Mouse (Mus musculus): Measurements from ENCODE around the gene Atp6v0c. TPM values are rescaled to one million over a fixed set of nuclear protein-coding genes. Genes with fewer than 3 reads are reported as not detected.

Gene Atp6v0c
- total and polyA plus RNA-seq, 2 experiments from 2014 or later, result 489 to 2,006 TPM

- Histone ChIP-seq H3K4me3 (ENCODE audit: low read depth, low read length) (no peak overlapping the region), H3K9ac (no peak overlapping the region), H3K27me3 (ENCODE audit: insufficient read depth, low read length) (no peaks in the 10 kb centered on the region), H3K36me3 (ENCODE audit: insufficient read depth) (no peaks in the 10 kb centered on the region), H3K4me2 (ENCODE audit: low read depth) (no peak overlapping the region), H3K27ac (ENCODE audit: low read depth, low read length) (no peak overlapping the region), H3K9me3 (ENCODE audit: low read length) (no peaks in the 10 kb centered on the region), H3K4me1 (ENCODE audit: insufficient read depth) (peaks cover 4% of the 10 kb centered on the region; the same call in 1 of the 2 replicates)
- TF ChIP-seq CTCF (IDR thresholded peaks at IDR 0.05; ENCODE audit: low read depth), result no peak
- 91% methylated on average over 7 of the region's 7 CpGs for WGBS
- ATAC-seq (no peak), DNase-seq (no peak)
Measured at GRCm38 (mm10) chr17:24149421-24149820, 20.1 kb downstream of the Atp6v0c start.

DNA sequence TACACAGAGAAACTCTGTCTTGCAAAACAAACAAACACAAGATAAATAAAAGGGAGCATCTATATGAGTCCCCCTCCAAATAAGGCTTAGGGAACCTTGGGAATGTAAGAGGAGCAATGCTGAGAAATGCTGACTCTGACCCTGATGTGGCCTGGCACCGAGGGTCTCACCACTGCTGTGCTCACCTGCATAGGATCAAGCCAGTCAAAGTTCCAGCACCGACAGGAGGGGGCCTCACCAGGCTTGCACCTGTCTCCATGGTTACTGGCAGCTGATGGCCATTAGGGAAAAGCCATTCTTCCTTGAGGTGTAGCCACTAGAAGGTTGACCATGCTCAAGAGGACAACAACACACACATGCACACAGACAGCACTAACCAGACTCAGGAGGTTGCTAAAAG lies 26.6 kb downstream of the Atp6v0c start:
- Histone ChIP-seq H3K27me3 (ENCODE audit: insufficient read depth, low read length) (no peaks in the 10 kb centered on the region), H3K4me3 (ENCODE audit: low read depth, low read length) (no peak overlapping the region), H3K27ac (ENCODE audit: low read depth, low read length) (no peak overlapping the region), H3K9me3 (ENCODE audit: low read length) (no peaks in the 10 kb centered on the region), H3K9ac (no peak overlapping the region), H3K36me3 (ENCODE audit: insufficient read depth) (no peaks in the 10 kb centered on the region), H3K4me1 (ENCODE audit: insufficient read depth) (peaks cover 19% of the 10 kb centered on the region), H3K4me2 (ENCODE audit: low read depth) (0 out of 2 replicates have a peak overlapping the region, but pooled peaks have one; percentile 60)
- 53% methylated on average over 2 of the region's 2 CpGs for WGBS
- TF ChIP-seq CTCF (IDR thresholded peaks at IDR 0.05; ENCODE audit: low read depth), result no peak
- no peak for DNase-seq
- no peak for ATAC-seq

GRCm38 (mm10) chr17:24141425-24141920 lies 28.0 kb downstream of the Atp6v0c start:
- Histone ChIP-seq H3K27ac (ENCODE audit: low read depth, low read length) (peak overlapping the region; percentile 87), H3K4me3 (ENCODE audit: low read depth, low read length) (peak overlapping the region; percentile 96), H3K4me2 (ENCODE audit: low read depth) (peak overlapping the region; percentile 90), H3K4me1 (ENCODE audit: insufficient read depth) (peaks cover 19% of the 10 kb centered on the region), H3K9ac (peak overlapping the region; percentile 84), H3K9me3 (ENCODE audit: low read length) (no peaks in the 10 kb centered on the region), H3K36me3 (ENCODE audit: insufficient read depth) (no peaks in the 10 kb centered on the region), H3K27me3 (ENCODE audit: insufficient read depth, low read length) (no peaks in the 10 kb centered on the region)
- DNase-seq, result peak; percentile 98
- ATAC-seq, result peak; percentile 98
- WGBS, result 1% methylated on average over 43 of the region's 57 CpGs
- TF ChIP-seq CTCF (IDR thresholded peaks at IDR 0.05; ENCODE audit: low read depth), result no peak

GRCm38 (mm10) chr17:24140845-24141424 lies 28.6 kb downstream of the Atp6v0c start:
- TF ChIP-seq CTCF (IDR thresholded peaks at IDR 0.05; ENCODE audit: low read depth), result no peak
- Histone ChIP-seq H3K4me1 (ENCODE audit: insufficient read depth) (peaks cover 19% of the 10 kb centered on the region), H3K36me3 (ENCODE audit: insufficient read depth) (no peaks in the 10 kb centered on the region), H3K9me3 (ENCODE audit: low read length) (no peaks in the 10 kb centered on the region), H3K27ac (ENCODE audit: low read depth, low read length) (peak overlapping the region; percentile 87), H3K4me2 (ENCODE audit: low read depth) (peak overlapping the region; percentile 90), H3K27me3 (ENCODE audit: insufficient read depth, low read length) (no peaks in the 10 kb centered on the region), H3K9ac (peak overlapping the region; percentile 84), H3K4me3 (ENCODE audit: low read depth, low read length) (peak overlapping the region; percentile 96)
- ATAC-seq (peak; percentile 42), DNase-seq (peak; percentile 6)
- WGBS, result 2% methylated on average over 31 of the region's 43 CpGs

GRCm38 (mm10) chr17:24139968-24140367 lies 29.5 kb downstream of the Atp6v0c start:
- no peaks in the 10 kb centered on the region for H3K36me3 ChIP-seq (ENCODE audit: insufficient read depth)
- WGBS, result 86% methylated on average over 4 of the region's 4 CpGs

GRCm38 (mm10) chr17:24139256-24139655 lies 30.2 kb downstream of the Atp6v0c start:
- no peak overlapping the region for H3K9ac ChIP-seq
- H3K4me2 ChIP-seq (ENCODE audit: low read depth), result no peak overlapping the region
- no peak for TF ChIP-seq CTCF (IDR thresholded peaks at IDR 0.05; ENCODE audit: low read depth)
- DNase-seq (no peak), ATAC-seq (no peak)
- no peaks in the 10 kb centered on the region for H3K9me3 ChIP-seq (ENCODE audit: low read length)
- H3K4me1 ChIP-seq (ENCODE audit: insufficient read depth), result peaks cover 19% of the 10 kb centered on the region
- H3K36me3 ChIP-seq (ENCODE audit: insufficient read depth), result no peaks in the 10 kb centered on the region
- no peak overlapping the region for H3K4me3 ChIP-seq (ENCODE audit: low read depth, low read length)
- no peak overlapping the region for H3K27ac ChIP-seq (ENCODE audit: low read depth, low read length)
- WGBS, result 89% methylated on average over 3 of the region's 3 CpGs
- no peaks in the 10 kb centered on the region for H3K27me3 ChIP-seq (ENCODE audit: insufficient read depth, low read length)

More at GRCm38 (mm10) chr17:24139968-24140367, 29.5 kb downstream of the Atp6v0c start:
- peak overlapping the region; percentile 96; the same call in 1 of the 2 replicates for H3K4me3 ChIP-seq (ENCODE audit: low read depth, low read length)
- 0 out of 2 replicates have a peak overlapping the region, but pooled peaks have one; percentile 84 for H3K9ac ChIP-seq
- H3K4me2 ChIP-seq (ENCODE audit: low read depth), result peak overlapping the region; percentile 90
- H3K27me3 ChIP-seq (ENCODE audit: insufficient read depth, low read length), result no peaks in the 10 kb centered on the region
- H3K9me3 ChIP-seq (ENCODE audit: low read length), result no peaks in the 10 kb centered on the region
- no peak overlapping the region for H3K27ac ChIP-seq (ENCODE audit: low read depth, low read length)
- DNase-seq, result no peak
- no peak for ATAC-seq
- TF ChIP-seq CTCF (IDR thresholded peaks at IDR 0.05; ENCODE audit: low read depth), result no peak
- peaks cover 19% of the 10 kb centered on the region for H3K4me1 ChIP-seq (ENCODE audit: insufficient read depth)

GRCm38 (mm10) chr17:24137226-24137880 lies 32.1 kb downstream of the Atp6v0c start:
- no peak for TF ChIP-seq CTCF (IDR thresholded peaks at IDR 0.05; ENCODE audit: low read depth)
- H3K4me1 ChIP-seq (ENCODE audit: insufficient read depth), result peaks cover 18% of the 10 kb centered on the region
- ATAC-seq (no peak), DNase-seq (no peak)
- H3K27me3 ChIP-seq (ENCODE audit: insufficient read depth, low read length), result no peaks in the 10 kb centered on the region
- no peak overlapping the region for H3K9ac ChIP-seq
- no peak overlapping the region for H3K4me3 ChIP-seq (ENCODE audit: low read depth, low read length)
- H3K27ac ChIP-seq (ENCODE audit: low read depth, low read length), result no peak overlapping the region
- H3K9me3 ChIP-seq (ENCODE audit: low read length), result no peaks in the 10 kb centered on the region
- no peaks in the 10 kb centered on the region for H3K36me3 ChIP-seq (ENCODE audit: insufficient read depth)
- 73% methylated on average over 2 of the region's 2 CpGs for WGBS
- H3K4me2 ChIP-seq (ENCODE audit: low read depth), result no peak overlapping the region
